Mouse (Mus musculus): ENCODE data around the gene Traf3ip3. TPM values are rescaled to one million over a fixed set of nuclear protein-coding genes. Genes with fewer than 3 reads are reported as not detected.

The Traf3ip3 gene
- total RNA-seq (2012; rRNA removed) (72.9 and 80.1 TPM in 2 replicates), total RNA-seq (2014; rRNA removed) (68.8 and 76.0 TPM in 2 replicates), polyA plus RNA-seq (2012; ENCODE audit: insufficient read length, low read depth) (60.9 and 96.4 TPM in 2 replicates)

DNA sequence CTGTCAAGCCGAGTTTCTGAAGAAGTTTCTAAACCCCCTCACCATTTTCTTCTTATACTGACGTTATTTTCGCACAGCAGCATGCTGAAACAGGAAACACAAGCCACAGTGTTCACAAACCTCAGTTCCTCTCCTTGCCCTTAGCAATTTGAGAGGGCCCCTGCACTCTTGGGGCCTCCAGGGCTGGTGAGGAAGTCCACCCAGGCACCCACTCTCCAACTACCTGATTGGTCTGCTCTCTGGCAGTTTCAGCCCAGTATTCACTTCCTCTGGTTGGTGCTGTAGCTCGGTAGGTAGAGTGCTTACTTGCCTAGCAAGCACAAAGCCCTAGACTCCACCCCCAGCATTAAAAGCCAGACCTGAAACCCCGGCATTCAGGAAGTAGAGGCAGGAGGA, at the start of gene Traf3ip3:
Gene Traf3ip3, minus strand, starts transcription at position 321 of the 396 bp plus-strand sequence.
- in situ Hi-C loops (cut with MboI; ENCODE audit: low pct_ligation_motif_present, low pct_unique_long_range_greater_than_20kb, low sequenced_read_pairs) (loop anchor here (10.0 kb wide), 1 partner anchor 197 kb away; no protein-coding TSS in a partner anchor), dilution Hi-C loops (cut with MboI; ENCODE audit: extremely low pct_ligation_motif_present, extremely low pct_unique_long_range_greater_than_20kb, low sequenced_read_pairs) (no loop called here)
- peaks cover 5% of the 10 kb centered on the region for H3K9me3 ChIP-seq (replicated peaks; ENCODE audit: low read length)
- peak within 1 kb of the TSS; percentile 76 for H3K4me2 ChIP-seq (ENCODE audit: insufficient read depth, low read depth, poor library complexity, severe bottlenecking)
- peak; percentile 32; the same call in 1 of the 2 replicates for TF ChIP-seq UBTF (IDR thresholded peaks at IDR 0.05; ENCODE audit: low read depth, low read length)
- peak; percentile 83 for TF ChIP-seq IRF4 (IDR thresholded peaks at IDR 0.05; ENCODE audit: low read depth, low read length)
- no peak for TF ChIP-seq E2F4 (IDR thresholded peaks at IDR 0.05; ENCODE audit: insufficient replicate concordance, low read depth, low read length)
- TF ChIP-seq CTCF (conservative IDR thresholded peaks at IDR 0.05 in 1 of 2, IDR thresholded peaks at IDR 0.05 in 1 of 2; ENCODE audit: low read depth in 2 of 2, low read length in 2 of 2): no peak
- TF ChIP-seq CHD1 (IDR thresholded peaks at IDR 0.05; ENCODE audit: low read depth, low read length): no peak; the same call in 1 of the 2 replicates
- TF ChIP-seq MAX (IDR thresholded peaks at IDR 0.05; ENCODE audit: low read length): no peak; the same call in none of the 2 replicates
- TF ChIP-seq NELFE (IDR thresholded peaks at IDR 0.05; ENCODE audit: low read depth, low read length): 0 out of 2 replicates have a peak, but pooled peaks have one; percentile 70
- TF ChIP-seq MYC (IDR thresholded peaks at IDR 0.05; ENCODE audit: low read depth, low read length): peak; percentile 83
- TF ChIP-seq TCF12 (IDR thresholded peaks at IDR 0.05; ENCODE audit: low read depth, low read length): peak; percentile 72
- TF ChIP-seq EP300 (IDR thresholded peaks at IDR 0.05; ENCODE audit: low read length): peak; percentile 75
- peak; percentile 92 for TF ChIP-seq ELF1 (IDR thresholded peaks at IDR 0.05; ENCODE audit: low read depth, low read length)
- no peak for TF ChIP-seq SMC3 (IDR thresholded peaks at IDR 0.05; ENCODE audit: low read depth, low read length)
- peak; percentile 87 for TF ChIP-seq SIN3A (IDR thresholded peaks at IDR 0.05; ENCODE audit: low read length)
- no peak for TF ChIP-seq ZNF384 (IDR thresholded peaks at IDR 0.05; ENCODE audit: low read depth, low read length)
- TF ChIP-seq JUN (IDR thresholded peaks at IDR 0.05; ENCODE audit: insufficient read depth, low read depth, low read length): no peak
- TF ChIP-seq USF2 (conservative IDR thresholded peaks at IDR 0.05; ENCODE audit: low read depth, low read length): no peak
- TF ChIP-seq JUND (conservative IDR thresholded peaks at IDR 0.05; ENCODE audit: low read depth, low read length): no peak
- TF ChIP-seq TBP (conservative IDR thresholded peaks at IDR 0.05; ENCODE audit: low read depth, low read length): peak; percentile 93
- no peak for TF ChIP-seq ZC3H11A (IDR thresholded peaks at IDR 0.05; ENCODE audit: low read depth, low read length)
- TF ChIP-seq GABPA (IDR thresholded peaks at IDR 0.05; ENCODE audit: insufficient replicate concordance, low read depth, low read length): no peak
- TF ChIP-seq MAZ (IDR thresholded peaks at IDR 0.05; ENCODE audit: low read depth, low read length): peak; percentile 51; the same call in 1 of the 2 replicates
- peak; percentile 63 for TF ChIP-seq CHD2 (IDR thresholded peaks at IDR 0.05; ENCODE audit: low read length)
- no peak for TF ChIP-seq ZKSCAN1 (IDR thresholded peaks at IDR 0.05; ENCODE audit: borderline replicate concordance, low read depth, low read length)
- peak; percentile 73 for TF ChIP-seq HCFC1 (IDR thresholded peaks at IDR 0.05; ENCODE audit: low read depth, low read length)
- TF ChIP-seq RCOR1 (conservative IDR thresholded peaks at IDR 0.05; ENCODE audit: low read depth, low read length): no peak
- no peak for TF ChIP-seq USF1 (IDR thresholded peaks at IDR 0.05; ENCODE audit: low read depth, low read length)
- TF ChIP-seq ETS1 (conservative IDR thresholded peaks at IDR 0.05; ENCODE audit: low read depth, low read length): peak; percentile 54
- no peak; the same call in 1 of the 2 replicates for TF ChIP-seq ZMIZ1 (IDR thresholded peaks at IDR 0.05; ENCODE audit: low read depth, low read length)
- 0 out of 2 replicates have a peak, but pooled peaks have one; percentile 46 for TF ChIP-seq BHLHE40 (IDR thresholded peaks at IDR 0.05; ENCODE audit: low read depth, low read length)
- TF ChIP-seq MXI1 (IDR thresholded peaks at IDR 0.05; ENCODE audit: low read depth, low read length): peak; percentile 77
- 0 out of 2 replicates have a peak, but pooled peaks have one; percentile 49 for TF ChIP-seq KAT2A (IDR thresholded peaks at IDR 0.05; ENCODE audit: insufficient replicate concordance, low read length)
- no peak for TF ChIP-seq RAD21 (IDR thresholded peaks at IDR 0.05; ENCODE audit: low read depth, low read length)
- peak; percentile 87 for TF ChIP-seq POLR2A (IDR thresholded peaks at IDR 0.05; ENCODE audit: low read depth, low read length)
- no peak; the same call in 1 of the 2 replicates for TF ChIP-seq MAFK (IDR thresholded peaks at IDR 0.05; ENCODE audit: insufficient replicate concordance, low read length)
- TF ChIP-seq PAX5 (IDR thresholded peaks at IDR 0.05; ENCODE audit: low read length): no peak
- TF ChIP-seq POLR2AphosphoS2 (IDR thresholded peaks at IDR 0.05; ENCODE audit: low read depth, low read length): peak; percentile 57; the same call in 1 of the 2 replicates
- TF ChIP-seq NRF1 (IDR thresholded peaks at IDR 0.05; ENCODE audit: low read depth, low read length): no peak
- peak; percentile 69 for TF ChIP-seq MEF2A (IDR thresholded peaks at IDR 0.05; ENCODE audit: borderline replicate concordance, low read depth, low read length)
- H3K9ac ChIP-seq (ENCODE audit: insufficient read depth, low read depth): peak within 1 kb of the TSS; percentile 76
- H3K4me3 ChIP-seq (replicated peaks in 1 of 3; ENCODE audit: low read depth in 2 of 3, low read length in 2 of 3, poor library complexity in 1 of 3): peak within 1 kb of the TSS; percentile 59 to 77 (median 76)
- peaks cover 22 to 37% of the 10 kb centered on the region in 2 experiments for H3K36me3 ChIP-seq (replicated peaks in 1 of 2; ENCODE audit: control insufficient read depth in 1 of 2, insufficient read depth in 1 of 2, low read length in 1 of 2)
- H3K4me1 ChIP-seq (ENCODE audit: control insufficient read depth in 1 of 2, insufficient read depth in 2 of 2): peaks cover 21 to 46% of the 10 kb centered on the region in 2 experiments
- H3K27ac ChIP-seq (ENCODE audit: insufficient read depth, low read depth): peak within 1 kb of the TSS; percentile 92
- H3K79me2 ChIP-seq (replicated peaks; ENCODE audit: control insufficient read depth, extremely low read depth, insufficient read depth, poor library complexity, severe bottlenecking): peaks cover 31% of the 10 kb centered on the region
- no peaks in the 10 kb centered on the region for H3K27me3 ChIP-seq (replicated peaks)
- DNase-seq (ENCODE audit: extremely low read depth): peak; percentile 98
